Mouse (Mus musculus) lung, embryonic 16.5 days (tissue): ENCODE data around the gene Prr7. TPM values are rescaled to one million over a fixed set of nuclear protein-coding genes. Genes with fewer than 3 reads are reported as not detected.
A peak's percentile ranks its signal among the peaks of the same experiment; 100 is the strongest.
"Not testable (repeated sequence)": the region's sequence is repeated elsewhere in the genome, so short reads cannot be mapped to it uniquely, and the experiment has no call there.

Experiments
- ATAC-seq: fragments of 200-750 bp; cut with Nextera tagmentation; 2 replicates; pipeline ENCODE4 v1.8.0; 2017; ENCODE audit warnings: low read depth, mild to moderate bottlenecking, moderate library complexity
- H3K27ac ChIP-seq: fragments of 300-500 bp; sonication (generic); 2 replicates; pipeline ENCODE4 v1.5.1; 2014; ENCODE audit warnings: mild to moderate bottlenecking, control low read depth, low read length
- H3K27me3 ChIP-seq: fragments of 300-500 bp; sonication (generic); 2 replicates; pipeline ENCODE4 v1.6.1; 2014; ENCODE audit warnings: low read depth, low read length, mixed read lengths; ENCODE audit not compliant: control insufficient read depth, insufficient read depth
- H3K36me3 ChIP-seq: fragments of 300-500 bp; sonication (generic); 2 replicates; pipeline ENCODE4 v1.6.1; 2014; ENCODE audit warnings: low read length; ENCODE audit not compliant: control insufficient read depth, insufficient read depth
- H3K4me1 ChIP-seq: fragments of 300-500 bp; sonication (generic); replicated peaks from 2 replicates; pipeline ENCODE4 v1.6.1; 2014; ENCODE audit warnings: low read length, mixed read lengths; ENCODE audit not compliant: control insufficient read depth, insufficient read depth
- H3K4me2 ChIP-seq: fragments of 300-500 bp; sonication (generic); 2 replicates; pipeline ENCODE4 v1.6.1; 2014; ENCODE audit warnings: low read depth, low read length, control low read depth
- H3K4me3 ChIP-seq: fragments of 300-500 bp; sonication (generic); 2 replicates; pipeline ENCODE4 v1.5.1; 2014; ENCODE audit warnings: mild to moderate bottlenecking, low read length, control low read depth
- H3K9ac ChIP-seq: fragments of 300-500 bp; sonication (generic); 2 replicates; pipeline ENCODE4 v1.6.1; 2014; ENCODE audit warnings: low read length, control low read depth
- H3K9me3 ChIP-seq: fragments of 300-500 bp; sonication (generic); 2 replicates; pipeline ENCODE4 v1.6.1; 2016; ENCODE audit warnings: low read length; ENCODE audit not compliant: control insufficient read depth
- WGBS: fragments of 180-500 bp; shearing (Covaris S2); extraction: QIAGEN DNeasy Blood & Tissue Kit; methylation state at CpG from one replicate; pipeline ENCODE4 v1.1.7; 2014; 5-methylcytosine and 5-hydroxymethylcytosine counted together
- polyA plus RNA-seq: library from polyadenylated mRNA; unstranded; fragments of >200 nt; fragmentation: Nextera tagmentation; extraction: Ambion mirVana; gene quantifications from 2 replicates; pipeline ENCODE4 v1.2.1, GENCODE M21; 2015

The Prr7 gene
- polyA plus RNA-seq, 1 experiment from 2014 or later, result 0.46 TPM

GRCm38 (mm10) chr13:55429226-55429888 is 34.7 kb upstream of the Prr7 start:
- Histone ChIP-seq H3K36me3 (no peaks in the 10 kb centered on the region), H3K27ac (no peak overlapping the region), H3K4me3 (no peak overlapping the region), H3K4me2 (no peak overlapping the region), H3K4me1 (no peaks in the 10 kb centered on the region), H3K27me3 (no peaks in the 10 kb centered on the region), H3K9ac (no peak overlapping the region), H3K9me3 (peaks cover 4% of the 10 kb centered on the region; the same call in 1 of the 2 replicates)
- 62% methylated on average over 12 of the region's 12 CpGs for WGBS
- no peak for ATAC-seq

DNA sequence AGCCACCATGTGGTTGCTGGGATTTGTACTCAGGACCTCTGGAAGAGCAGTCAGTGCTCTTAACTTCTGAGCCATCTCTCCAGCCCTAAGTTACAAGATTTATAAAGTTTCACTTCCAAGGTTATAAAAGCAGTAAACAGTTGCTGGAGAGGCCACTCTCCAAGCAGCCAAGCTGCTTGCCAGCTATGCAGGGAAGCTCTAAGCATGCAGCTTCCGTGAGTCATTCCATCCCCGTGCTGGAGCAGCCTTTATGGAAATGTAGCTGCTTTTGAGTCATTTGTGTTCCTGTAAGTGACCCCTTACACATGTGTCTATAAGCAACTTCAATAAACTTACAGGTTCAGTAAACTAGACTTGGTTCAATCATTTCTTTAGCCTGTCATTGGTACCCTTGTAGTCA is 33.5 kb upstream of the Prr7 start:
- no peak for ATAC-seq
- Histone ChIP-seq H3K27ac (no peak overlapping the region), H3K4me2 (no peak overlapping the region), H3K36me3 (no peaks in the 10 kb centered on the region), H3K4me1 (no peaks in the 10 kb centered on the region), H3K9me3 (peaks cover 4% of the 10 kb centered on the region; the same call in 1 of the 2 replicates), H3K9ac (no peak overlapping the region), H3K4me3 (no peak overlapping the region), H3K27me3 (no peaks in the 10 kb centered on the region)
- WGBS, result 76% methylated on average over 2 of the region's 2 CpGs

- Histone ChIP-seq H3K4me2 (no peak overlapping the region), H3K27me3 (no peaks in the 10 kb centered on the region)
- 56% methylated on average over 10 of the region's 10 CpGs for WGBS
Measured at GRCm38 (mm10) chr13:55431889-55432685, 32.0 kb upstream of the Prr7 start.

GRCm38 (mm10) chr13:55437111-55437629 is 26.9 kb upstream of the Prr7 start:
- H3K4me3 ChIP-seq, H3K36me3 ChIP-seq, H3K9ac ChIP-seq, H3K4me2 ChIP-seq, ATAC-seq, H3K27ac ChIP-seq, H3K9me3 ChIP-seq, H3K4me1 ChIP-seq, H3K27me3 ChIP-seq: not testable (repeated sequence)
- 72% methylated on average over 14 of the region's 15 CpGs for WGBS

More at GRCm38 (mm10) chr13:55431889-55432685, 32.0 kb upstream of the Prr7 start:
- no peak overlapping the region for H3K27ac ChIP-seq
- no peak overlapping the region for H3K9ac ChIP-seq
- H3K36me3 ChIP-seq, result no peaks in the 10 kb centered on the region
- ATAC-seq, result no peak
- H3K9me3 ChIP-seq, result peaks cover 4% of the 10 kb centered on the region; the same call in 1 of the 2 replicates
- H3K4me3 ChIP-seq, result no peak overlapping the region
- no peaks in the 10 kb centered on the region for H3K4me1 ChIP-seq

DNA sequence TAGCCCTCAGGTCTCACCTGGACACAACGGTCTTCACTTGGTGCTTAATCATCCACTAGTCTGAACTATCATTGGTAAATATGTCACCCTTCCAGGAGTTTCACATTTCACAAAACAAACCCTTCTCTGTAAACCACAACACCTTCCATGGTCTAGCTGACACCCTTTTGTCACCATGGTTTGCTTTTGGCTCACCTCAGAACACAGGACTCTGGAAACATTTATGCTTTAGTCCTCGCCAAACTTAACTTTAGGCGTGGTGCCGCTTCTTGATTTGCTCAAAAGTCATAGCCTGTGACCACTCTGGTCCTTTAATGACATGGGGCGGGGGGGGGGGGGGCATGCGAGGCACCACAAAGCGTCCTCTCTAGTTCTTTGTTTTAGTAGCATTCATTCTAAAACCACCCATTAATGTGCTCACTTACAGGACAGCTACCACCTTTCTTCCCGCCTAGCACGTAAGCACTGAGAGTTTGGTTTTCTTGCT is 20.2 kb upstream of the Prr7 start:
- H3K4me1 ChIP-seq, result peaks cover 17% of the 10 kb centered on the region
- no peaks in the 10 kb centered on the region for H3K36me3 ChIP-seq
- H3K9me3 ChIP-seq, result no peaks in the 10 kb centered on the region
- peak overlapping the region; percentile 83 for H3K4me3 ChIP-seq
- ATAC-seq, result no peak
- H3K27me3 ChIP-seq, result no peaks in the 10 kb centered on the region
- 29% methylated on average over 9 of the region's 9 CpGs for WGBS
- H3K9ac ChIP-seq, result peak overlapping the region; percentile 68
- peak overlapping the region; percentile 78 for H3K4me2 ChIP-seq
- peak overlapping the region; percentile 96 for H3K27ac ChIP-seq

DNA sequence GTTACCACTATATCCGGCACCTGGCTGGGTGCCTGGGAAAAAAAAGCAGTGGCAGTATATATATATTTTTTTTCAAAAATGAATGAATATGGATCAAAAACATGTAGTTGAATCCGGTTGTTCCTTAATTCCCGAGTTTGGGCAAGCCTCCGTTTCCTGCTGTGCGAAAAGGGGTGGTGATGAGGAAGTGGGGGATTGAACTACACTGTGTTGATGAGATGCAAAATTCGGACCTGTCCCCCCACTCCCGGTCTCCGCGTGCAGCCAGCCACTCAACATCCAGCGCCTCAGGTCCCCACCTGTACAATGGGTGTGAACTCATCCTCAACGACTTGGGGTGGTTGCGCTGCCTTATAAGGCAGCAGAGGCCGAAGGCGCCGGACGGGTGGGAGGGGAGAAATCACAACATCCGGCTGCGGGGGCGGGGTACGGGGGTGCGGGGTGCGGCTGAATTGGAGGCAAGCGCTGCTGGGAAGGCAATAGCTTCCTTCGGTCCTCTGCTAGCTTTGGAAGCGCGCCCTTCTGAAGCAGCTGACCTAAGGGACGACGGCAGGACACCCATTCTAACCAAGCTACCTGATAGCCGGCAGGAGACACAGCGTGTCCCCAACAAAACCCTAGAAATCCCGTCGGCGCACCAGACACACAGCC is 19.7 kb upstream of the Prr7 start:
- H3K4me1 ChIP-seq, result peaks cover 17% of the 10 kb centered on the region
- H3K4me3 ChIP-seq, result peak overlapping the region; percentile 83
- H3K27me3 ChIP-seq, result no peaks in the 10 kb centered on the region
- peak overlapping the region; percentile 96 for H3K27ac ChIP-seq
- under 1% methylated on average over 33 of the region's 33 CpGs for WGBS
- ATAC-seq, result peak; percentile 83
- peak overlapping the region; percentile 78 for H3K4me2 ChIP-seq
- H3K36me3 ChIP-seq, result no peaks in the 10 kb centered on the region
- H3K9ac ChIP-seq, result peak overlapping the region; percentile 68
- H3K9me3 ChIP-seq, result no peaks in the 10 kb centered on the region

GRCm38 (mm10) chr13:55444937-55445315 is 19.1 kb upstream of the Prr7 start, which contains the start of gene Grk6:
TSS of gene Grk6 (plus strand) at chr13:55445072.
- Histone ChIP-seq H3K4me1 (peaks cover 17% of the 10 kb centered on the region), H3K9ac (peak within 1 kb of the TSS; percentile 97), H3K4me2 (peak within 1 kb of the TSS; percentile 79), H3K27ac (peak within 1 kb of the TSS; percentile 96), H3K9me3 (no peaks in the 10 kb centered on the region), H3K36me3 (no peaks in the 10 kb centered on the region), H3K4me3 (peak within 1 kb of the TSS; percentile 83), H3K27me3 (no peaks in the 10 kb centered on the region)
- ATAC-seq, result peak; percentile 97
- WGBS, result 0% methylated on average over 25 of the region's 35 CpGs

- Histone ChIP-seq H3K27ac (peak overlapping the region; percentile 96), H3K9ac (peak overlapping the region; percentile 97), H3K9me3 (no peaks in the 10 kb centered on the region), H3K4me3 (peak overlapping the region; percentile 83), H3K4me2 (peak overlapping the region; percentile 79), H3K4me1 (peaks cover 17% of the 10 kb centered on the region), H3K36me3 (peaks cover 2% of the 10 kb centered on the region; the same call in 1 of the 2 replicates), H3K27me3 (no peaks in the 10 kb centered on the region)
- WGBS, result under 1% methylated on average over 64 of the region's 66 CpGs
- no peak for ATAC-seq
Measured at GRCm38 (mm10) chr13:55445361-55446091, 18.5 kb upstream of the Prr7 start.
